Mouse (Mus musculus) fat pad, adult 2 months (tissue): ENCODE measurements at regions not wholly inside any gene's neighbourhood (a gene's known extent, or its start where the extent isn't known, plus 50 kb on each side); places are given as distances from the start of the nearest gene placed in this dataset.

Experiments used
- DNase-seq: peaks from one replicate; pipeline ENCODE4 v3.0.0-alpha.2; 2011; ENCODE audit warnings: low read depth, low spot score; ENCODE audit errors: extremely low read depth

GRCm38 (mm10) chr5:74888934-74889333, 155.6 kb downstream of the Chic2 start:
- no peak for DNase-seq

GRCm38 (mm10) chr5:74885958-74886357, 158.6 kb downstream of the Chic2 start:
- DNase-seq = no peak

- no peak for DNase-seq
Observed at GRCm38 (mm10) chr5:74882563-74882962, 162.0 kb downstream of the Chic2 start.

GRCm38 (mm10) chr5:74880669-74881226, 163.8 kb downstream of the Chic2 start:
- DNase-seq = no peak

GRCm38 (mm10) chr5:74880048-74880437, 164.5 kb downstream of the Chic2 start:
- DNase-seq = no peak

GRCm38 (mm10) chr5:74879098-74880047, 165.2 kb downstream of the Chic2 start:
- no peak for DNase-seq

GRCm38 (mm10) chr5:74877595-74877994, 167.0 kb downstream of the Chic2 start:
- no peak for DNase-seq

- DNase-seq = no peak
Observed at GRCm38 (mm10) chr5:74877185-74877584, 167.4 kb downstream of the Chic2 start.

GRCm38 (mm10) chr5:74874691-74875090, 169.9 kb downstream of the Chic2 start:
- no peak for DNase-seq

GRCm38 (mm10) chr5:74870615-74871014, 167.9 kb upstream of the Lnx1 start:
- DNase-seq = no peak

- no peak for DNase-seq
Observed at GRCm38 (mm10) chr5:74867113-74867785, 164.5 kb upstream of the Lnx1 start.

GRCm38 (mm10) chr5:74866697-74867096, 164.0 kb upstream of the Lnx1 start:
- no peak for DNase-seq

GRCm38 (mm10) chr5:74865446-74865845, 162.7 kb upstream of the Lnx1 start:
- no peak for DNase-seq

- no peak for DNase-seq
Observed at GRCm38 (mm10) chr5:74864540-74865157, 161.9 kb upstream of the Lnx1 start.

- DNase-seq = no peak
Observed at GRCm38 (mm10) chr5:74861297-74861696, 158.6 kb upstream of the Lnx1 start.

- DNase-seq = no peak
Observed at GRCm38 (mm10) chr5:74857861-74858260, 155.1 kb upstream of the Lnx1 start.

GRCm38 (mm10) chr5:74857161-74857560, 154.4 kb upstream of the Lnx1 start:
- no peak for DNase-seq

GRCm38 (mm10) chr5:74847824-74848223, 145.1 kb upstream of the Lnx1 start:
- no peak for DNase-seq

- DNase-seq = no peak
Observed at GRCm38 (mm10) chr5:74846674-74847073, 144.0 kb upstream of the Lnx1 start.

- DNase-seq = no peak
Observed at GRCm38 (mm10) chr5:74834401-74834800, 131.7 kb upstream of the Lnx1 start.

GRCm38 (mm10) chr5:74833887-74834286, 131.2 kb upstream of the Lnx1 start:
- no peak for DNase-seq
